Mouse (Mus musculus): ENCODE data around the gene Gemin5.

- no peak for TF ChIP-seq CTCF (IDR thresholded peaks at IDR 0.05; ENCODE audit: extremely low read depth, insufficient read depth, insufficient read length, insufficient replicate concordance)
- TF ChIP-seq POLR2A (IDR thresholded peaks at IDR 0.05; ENCODE audit: low read depth, low read length) = no peak
Measured at GRCm38 (mm10) chr11:58100006-58100405, 68.3 kb downstream of the Gemin5 start.

All from spleen, adult 2 months (tissue).